Mouse (Mus musculus): Measurements from ENCODE around the gene Slc22a4.
"Not testable (repeated sequence)": the region's sequence is repeated elsewhere in the genome, so short reads cannot be mapped to it uniquely, and the experiment has no call there.

Slc22a4 gene

DNA sequence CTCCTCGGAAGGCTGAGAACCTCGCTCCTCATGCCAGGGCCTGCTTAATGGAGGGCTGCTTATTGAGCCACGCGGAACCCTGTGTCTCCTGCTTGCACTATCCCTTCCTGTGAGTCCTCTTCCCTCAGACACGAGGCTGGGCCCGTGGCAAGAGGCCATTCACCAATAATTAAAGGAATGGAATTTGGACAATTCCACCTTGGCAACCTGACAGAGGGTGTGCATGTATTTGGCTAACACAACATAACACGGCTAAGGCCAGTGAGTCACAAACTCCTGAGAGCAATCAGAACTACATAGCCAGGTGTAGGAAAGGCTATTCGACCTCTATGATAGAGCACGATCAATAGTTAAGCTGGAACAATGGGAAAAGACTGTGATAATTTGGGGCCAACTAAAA lies 23.7 kb downstream of the Slc22a4 start:
- peak; percentile 44 to 61 for DNase-seq

GRCm38 (mm10) chr11:54002761-54003717 lies 24.9 kb downstream of the Slc22a4 start:
- peak; percentile 77 to 85 for DNase-seq

DNA sequence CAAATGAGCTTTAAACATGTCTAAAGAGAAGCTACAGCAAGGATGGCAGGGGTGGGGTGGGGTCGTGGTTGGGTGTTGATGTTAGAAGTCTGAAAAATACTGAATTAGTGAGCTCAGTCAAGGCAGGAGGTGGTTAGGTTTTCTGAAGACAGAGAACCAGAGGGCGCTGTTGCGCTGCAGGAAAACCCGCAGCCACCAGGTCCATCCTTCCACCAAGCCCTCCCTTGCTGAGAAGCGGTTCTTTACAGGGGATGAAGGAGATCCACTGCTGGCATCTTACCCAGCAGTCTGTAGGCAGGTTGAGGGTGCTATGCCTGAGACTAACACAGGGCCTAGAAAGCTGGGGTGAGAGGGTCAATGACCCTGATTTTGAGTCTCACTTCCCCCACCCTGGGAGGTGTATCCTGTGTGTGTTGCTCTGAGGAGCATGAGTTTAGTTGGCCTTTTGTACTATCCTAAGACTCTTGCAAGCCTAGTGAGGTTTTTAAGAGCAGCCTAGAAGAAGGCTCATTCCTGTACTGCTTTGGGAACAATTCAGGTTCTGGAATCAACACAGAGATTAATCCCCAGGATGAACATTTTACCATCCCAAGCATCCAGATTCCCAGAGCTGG lies 25.6 kb downstream of the Slc22a4 start:
- peak; percentile 84 to 90 for DNase-seq

GRCm38 (mm10) chr11:53997661-53998060 lies 30.2 kb downstream of the Slc22a4 start:
- DNase-seq = no peak

- no peak for DNase-seq
These were observed 35.6 kb downstream of the Slc22a4 start for GRCm38 (mm10) chr11:53992264-53992663.

GRCm38 (mm10) chr11:53989232-53989631 lies 38.7 kb downstream of the Slc22a4 start:
- DNase-seq = no peak

GRCm38 (mm10) chr11:53988081-53988480 lies 39.8 kb downstream of the Slc22a4 start:
- no peak for DNase-seq

- DNase-seq = no peak
These were observed 46.5 kb downstream of the Slc22a4 start for GRCm38 (mm10) chr11:53981396-53981795.

GRCm38 (mm10) chr11:53979788-53980621 lies 47.9 kb downstream of the Slc22a4 start, which contains the start of gene Slc22a21:
Slc22a21 (minus strand) TSS chr11:53980332.
- peak; percentile 45 to 66 for DNase-seq

GRCm38 (mm10) chr11:53979456-53979787 lies 48.5 kb downstream of the Slc22a4 start:
- DNase-seq = not testable (repeated sequence)

DNA sequence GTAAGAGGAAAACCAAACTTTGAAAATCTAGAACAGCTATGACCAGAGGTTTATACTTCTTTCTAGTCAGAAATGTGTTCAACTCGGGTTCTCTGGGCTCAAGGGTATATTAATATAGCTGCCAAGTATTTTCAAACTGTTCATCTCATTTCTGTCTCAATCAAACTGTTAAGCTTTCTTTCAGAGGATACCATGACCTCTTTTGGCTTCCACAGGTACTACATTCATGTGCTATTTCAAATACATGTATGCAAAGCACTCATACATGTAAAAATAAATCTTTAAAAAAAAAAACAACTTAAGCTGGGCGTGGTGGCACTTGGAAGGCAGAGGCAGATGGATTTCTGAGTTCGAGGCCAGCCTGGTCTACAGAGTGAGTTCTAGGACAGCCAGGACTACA lies 50.2 kb downstream of the Slc22a4 start:
- no peak for DNase-seq

DNA sequence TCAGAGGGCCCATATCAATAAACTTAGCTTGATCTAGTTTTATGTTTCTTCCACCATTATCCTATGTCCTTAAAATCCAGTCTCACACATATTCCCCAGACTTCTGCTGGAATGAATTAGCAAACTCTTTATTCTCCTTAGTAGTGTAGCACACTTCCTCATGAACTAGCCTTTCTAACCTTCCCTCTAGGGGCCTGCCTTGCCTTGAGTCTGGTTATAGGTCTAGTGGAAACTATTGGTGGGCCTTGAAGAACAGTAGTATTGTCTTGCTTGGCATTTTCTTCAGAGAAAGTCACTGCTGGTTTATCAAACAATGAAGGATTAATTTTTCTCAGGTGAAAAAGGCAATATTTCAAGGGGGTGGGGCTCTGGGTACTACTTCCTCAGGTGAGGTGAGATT lies 52.3 kb downstream of the Slc22a4 start:
- no peak for DNase-seq

DNA sequence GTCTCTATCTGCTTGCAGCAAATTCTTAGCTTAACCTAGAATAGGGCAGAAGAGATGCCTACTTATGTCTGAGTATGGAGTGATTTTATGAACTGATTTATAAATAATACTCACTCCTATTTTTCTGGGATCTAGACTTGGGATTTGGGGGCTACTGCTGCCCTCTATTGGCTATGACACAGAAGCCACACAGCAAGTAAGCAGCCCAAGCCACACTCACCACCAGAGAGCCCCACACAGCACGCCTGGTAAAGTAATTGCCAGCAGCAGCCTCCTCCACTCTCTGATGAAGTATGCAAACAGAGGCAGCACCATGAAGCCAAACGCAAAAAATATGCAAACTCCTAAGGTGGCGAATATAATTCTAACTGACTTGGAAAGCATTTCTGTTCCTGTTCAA lies 68.9 kb downstream of the Slc22a4 start:
- DNase-seq = no peak

DNA sequence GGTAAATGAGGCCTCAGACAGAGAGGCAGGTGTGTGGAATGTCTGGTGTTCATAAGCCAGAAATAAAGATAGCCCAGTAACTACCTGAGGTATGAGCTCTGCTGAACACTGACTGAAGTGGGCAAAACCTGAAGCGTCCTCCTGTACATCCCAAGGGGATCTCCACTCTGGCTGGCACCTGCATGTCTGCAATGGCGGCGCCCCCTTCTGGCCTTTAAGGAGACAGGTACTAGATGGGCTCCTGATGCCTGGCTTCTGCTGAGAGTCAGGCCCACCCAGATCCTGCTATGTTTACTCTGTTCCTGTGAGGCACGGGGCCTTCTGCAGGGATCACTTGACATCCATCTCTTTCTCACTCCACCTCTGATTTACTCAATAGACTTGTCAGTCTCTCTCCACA lies 69.7 kb downstream of the Slc22a4 start:
- peak in 1 of 2 experiments; percentile 13 for DNase-seq

DNA sequence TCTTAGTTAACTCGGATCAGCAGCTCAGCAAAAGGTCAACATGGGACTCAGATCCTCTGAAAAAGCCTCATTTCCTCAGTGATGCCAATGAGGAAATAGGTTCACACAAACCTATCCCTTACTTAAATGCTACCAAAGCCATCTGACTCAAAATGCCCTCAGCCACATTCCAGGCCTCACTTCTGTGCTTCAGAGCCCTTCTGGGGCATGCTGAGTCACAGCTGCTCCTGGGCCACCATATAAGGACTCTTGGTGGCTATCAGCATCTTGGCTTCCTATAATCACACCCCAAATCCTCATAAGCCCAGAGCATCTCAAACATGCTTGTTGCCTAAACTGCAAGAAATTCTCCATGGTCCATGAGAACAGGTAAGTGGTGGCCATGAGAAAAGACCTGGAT lies 71.3 kb downstream of the Slc22a4 start:
- DNase-seq = no peak

DNA sequence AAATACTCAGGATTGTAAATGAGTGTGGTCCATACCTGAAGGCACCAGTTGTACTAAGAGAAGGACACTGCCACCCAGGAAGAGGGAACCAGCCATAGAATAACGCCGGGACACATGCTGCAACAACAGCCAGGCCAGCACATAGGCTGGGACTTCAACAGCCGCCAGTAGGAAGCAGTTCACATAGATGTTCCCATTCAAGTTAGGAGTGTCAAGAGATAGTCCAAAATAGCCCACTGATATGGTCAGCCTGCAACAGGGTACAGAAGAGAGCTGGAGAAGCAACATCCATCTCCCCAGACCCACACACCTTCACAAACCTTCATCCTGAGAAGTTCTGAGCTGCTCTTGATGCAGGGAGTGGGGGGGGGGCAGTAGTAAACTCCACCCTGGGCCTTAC lies 73.2 kb downstream of the Slc22a4 start:
- DNase-seq = no peak

DNA sequence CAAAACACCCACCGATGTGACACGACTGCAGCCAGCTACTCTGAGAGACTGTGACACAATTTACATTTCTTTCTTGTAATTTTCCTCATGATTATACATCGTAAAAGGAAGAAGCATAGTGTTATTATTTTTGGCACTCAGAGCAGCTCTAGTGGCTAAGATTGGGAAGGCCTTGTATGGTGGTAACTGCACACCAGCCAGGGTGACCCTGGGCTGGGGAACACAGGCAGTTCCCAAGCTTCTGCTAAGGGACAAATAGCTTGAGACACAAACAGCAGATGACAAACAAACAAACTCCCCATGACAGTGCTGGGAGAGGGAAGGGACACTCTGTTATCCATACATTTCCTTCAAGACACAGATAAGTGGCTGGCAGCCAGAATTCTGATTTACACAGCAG lies 77.8 kb downstream of the Slc22a4 start:
- not testable (repeated sequence) for DNase-seq

All from cerebellum, postnatal 25 days (tissue).